Mouse (Mus musculus): Measurements from ENCODE around the gene Zfp74.

- TF ChIP-seq POLR2A (IDR thresholded peaks at IDR 0.05; ENCODE audit: insufficient read length, low read depth) (no peak), SRF (IDR thresholded peaks at IDR 0.05; ENCODE audit: control insufficient read depth, insufficient read length, low read depth) (no peak), POLR2AphosphoS2 (IDR thresholded peaks at IDR 0.05; ENCODE audit: insufficient read length, low read depth) (no peak), MYOD1 (IDR thresholded peaks at IDR 0.05; ENCODE audit: control insufficient read depth in 1 of 3, insufficient read length in 2 of 3, low read depth in 2 of 3) (no peak), TCF3 (IDR thresholded peaks at IDR 0.05; ENCODE audit: insufficient read length, low read depth) (no peak), CEBPB (IDR thresholded peaks at IDR 0.05; ENCODE audit: insufficient read depth, poor library complexity, severe bottlenecking) (no peak)
Measured at GRCm38 (mm10) chr7:29912172-29912571, 41.7 kb downstream of the Zfp74 start.
